Comparison of ENCODE assay signal across 13 mouse cellular contexts in genomic region chrX:134830508-134830907, GRCm38 (mm10). TPM values are rescaled to one million over a fixed set of nuclear protein-coding genes. Genes with fewer than 3 reads are reported as not detected.
DNase-seq lines count a peak whose midpoint lies in the region; ATAC-seq and TF ChIP-seq lines count a peak whose summit lies in the region.
"Had no signal": no experiment of that assay in that cellular context is flagged by ENCODE, and none has a peak within 500 bp of the region (broad histone marks: within the 10 kb centered on the region; RNA-seq: fewer than 3 reads in every experiment).

No protein-coding gene starts in this region.

- no peak for TF ChIP-seq POLR2A in brain, embryonic 14.5 days (IDR thresholded peaks at IDR 0.05; ENCODE audit: borderline replicate concordance, extremely low read depth, insufficient read depth, insufficient read length, poor library complexity, severe bottlenecking)

- H3K36me3 ChIP-seq in kidney, postnatal 0 days (ENCODE audit: insufficient read depth, low read length), result no peaks in the 10 kb centered on the region
- H3K36me3 ChIP-seq: hindbrain, embryonic 13.5 days; midbrain, embryonic 15.5 days had no signal

- TF ChIP-seq CTCF in kidney, postnatal 0 days (IDR thresholded peaks at IDR 0.05; ENCODE audit: low read depth), result peak; percentile 40; the same call in 1 of the 2 replicates
- peak; percentile 10; the same call in 1 of the 2 replicates for TF ChIP-seq CTCF in brain, embryonic 14.5 days (IDR thresholded peaks at IDR 0.05; ENCODE audit: borderline replicate concordance, extremely low read depth, insufficient read depth, insufficient read length)

- H3K4me3 ChIP-seq in kidney, postnatal 0 days (replicated peaks; ENCODE audit: low read depth, low read length), result no peak overlapping the region
- H3K4me3 ChIP-seq: hindbrain, embryonic 13.5 days; midbrain, embryonic 15.5 days had no signal

- H3K4me2 ChIP-seq in kidney, postnatal 0 days (ENCODE audit: low read length), result no peak overlapping the region
- H3K4me2 ChIP-seq: hindbrain, embryonic 13.5 days; midbrain, embryonic 15.5 days had no signal

- no peaks in the 10 kb centered on the region for H3K4me1 ChIP-seq in kidney, postnatal 0 days (replicated peaks; ENCODE audit: insufficient read depth, low read length)
- H3K4me1 ChIP-seq: hindbrain, embryonic 13.5 days; midbrain, embryonic 15.5 days had no signal

- H3K9ac ChIP-seq in kidney, postnatal 0 days (ENCODE audit: low read depth, low read length), result no peak overlapping the region
- H3K9ac ChIP-seq: hindbrain, embryonic 13.5 days; liver, embryonic 14.5 days; midbrain, embryonic 15.5 days had no signal

- intact Hi-C loops in heart, postnatal 25 days (cut with DNase I), result no loop called here

- H3K27me3 ChIP-seq in kidney, postnatal 0 days (ENCODE audit: insufficient read depth, low read length), result no peaks in the 10 kb centered on the region

- H3K9me3 ChIP-seq in kidney, postnatal 0 days (replicated peaks; ENCODE audit: low read length), result no peaks in the 10 kb centered on the region
- H3K9me3 ChIP-seq: hindbrain, embryonic 13.5 days; midbrain, embryonic 15.5 days had no signal

- no peak overlapping the region for H3K27ac ChIP-seq in kidney, postnatal 0 days
- H3K27ac ChIP-seq: hindbrain, embryonic 13.5 days; liver, embryonic 14.5 days; midbrain, embryonic 15.5 days had no signal

- WGBS in kidney, postnatal 0 days, result 53% methylated on average over 3 of the region's 3 CpGs

- no peak for ATAC-seq in kidney, postnatal 0 days (replicated peaks; ENCODE audit: low FRiP score, low read depth)
- ATAC-seq: midbrain, embryonic 15.5 days had no signal

- DNase-seq in heart, adult 11 months, result peak; percentile 79
- DNase-seq in heart, postnatal 25 days (ENCODE audit: low spot score), result no peak
- DNase-seq in kidney, postnatal 0 days (ENCODE audit: low spot score), result peak; percentile 6
- no peak for DNase-seq in kidney, postnatal 25 days
- DNase-seq in NIH3T3 (ENCODE audit: low read depth), result peak; percentile 49
- DNase-seq in brain, embryonic 14.5 days (ENCODE audit: low read depth), result peak; percentile 17
- no peak for DNase-seq in ovary, adult 18-20 months (ENCODE audit: low spot score)
- DNase-seq: adrenal gland, adult 2 months; right cerebral cortex, postnatal 4 days; thymus, adult 2 months had no signal

RNA-seq across cellular contexts. Expression of gene Armcx2, which starts 21.5 kb away (rescaled TPM):
- total RNA-seq in heart, postnatal 25 days (2021), result 1 to 10 TPM; 8.1 to 8.8 TPM
- 43.2 and 47.5 TPM in 2 replicates for polyA plus RNA-seq in kidney, postnatal 0 days (2015; fragmentation: Nextera tagmentation; extraction: Ambion mirVana)
- 88.0 and 110 TPM in 2 replicates for polyA plus RNA-seq in brain, embryonic 14.5 days (2012; rRNA removed)

Comparison
In these comparisons a context has a peak if more than half of its experiments do, and no peak if none do; other contexts are left out.
1. DNase-seq: peak in heart, adult 11 months (single experiment), kidney, postnatal 0 days (single experiment), NIH3T3 (single experiment) and brain, embryonic 14.5 days (single experiment); none in heart, postnatal 25 days (single experiment), kidney, postnatal 25 days (0 of 2) and ovary, adult 18-20 months (single experiment).